Mouse (Mus musculus) kidney, postnatal 0 days (tissue): Measurements from ENCODE around the gene Elof1. TPM values are rescaled to one million over a fixed set of nuclear protein-coding genes. Genes with fewer than 3 reads are reported as not detected.

Experiments
- ATAC-seq: fragments of 200-750 bp; cut with Nextera tagmentation; replicated peaks from 2 replicates; pipeline ENCODE4 v1.8.0; 2017; ENCODE audit warnings: low read depth, moderate number of reproducible peaks, moderate TSS enrichment, moderate library complexity; ENCODE audit not compliant: low FRiP score
- DNase-seq: peaks from one replicate; pipeline ENCODE4 v3.0.0-alpha.2; 2016; ENCODE audit warnings: low spot score
- H3K27ac ChIP-seq: fragments of 300-500 bp; sonication (generic); 2 replicates; pipeline ENCODE4 v1.5.1; 2014; ENCODE audit warnings: mild to moderate bottlenecking
- H3K27me3 ChIP-seq: fragments of 300-500 bp; sonication (generic); 2 replicates; pipeline ENCODE4 v1.6.1; 2014; ENCODE audit warnings: low read length, mixed read lengths; ENCODE audit not compliant: insufficient read depth
- H3K36me3 ChIP-seq: fragments of 300-500 bp; sonication (generic); 2 replicates; pipeline ENCODE4 v1.6.1; 2014; ENCODE audit warnings: low read length, mixed read lengths; ENCODE audit not compliant: insufficient read depth
- H3K4me1 ChIP-seq: fragments of 300-500 bp; sonication (generic); replicated peaks from 2 replicates; pipeline ENCODE4 v1.6.1; 2014; ENCODE audit warnings: antibody characterized with exemption, low read length, mixed read lengths; ENCODE audit not compliant: insufficient read depth
- H3K4me2 ChIP-seq: fragments of 300-500 bp; sonication (generic); 2 replicates; pipeline ENCODE4 v1.6.1; 2014; ENCODE audit warnings: mild to moderate bottlenecking, low read length, moderate library complexity, mixed read lengths
- H3K4me3 ChIP-seq: fragments of 300-500 bp; sonication (generic); replicated peaks from 2 replicates; pipeline ENCODE4 v1.5.1; 2014; ENCODE audit warnings: low read depth, low read length
- H3K9ac ChIP-seq: fragments of 300-500 bp; sonication (generic); 2 replicates; pipeline ENCODE4 v1.6.1; 2014; ENCODE audit warnings: low read depth, low read length
- H3K9me3 ChIP-seq: fragments of 300-500 bp; sonication (generic); replicated peaks from 2 replicates; pipeline ENCODE4 v1.6.1; 2016; ENCODE audit warnings: low read length, inconsistent platforms, mixed read lengths
- CTCF ChIP-seq: IDR thresholded peaks from 2 replicates; pipeline ENCODE4 v1.5.1; 2016; ENCODE audit warnings: antibody characterized with exemption, low read depth, mild to moderate bottlenecking, moderate library complexity
- WGBS: fragments of 180-500 bp; shearing (Covaris S2); extraction: QIAGEN DNeasy Blood & Tissue Kit; methylation state at CpG from one replicate; pipeline ENCODE4 v1.1.7; 2014; 5-methylcytosine and 5-hydroxymethylcytosine counted together
- polyA plus RNA-seq: library from polyadenylated mRNA; unstranded; fragments of >200 nt; fragmentation: Nextera tagmentation; extraction: Ambion mirVana; gene quantifications from 2 replicates; pipeline ENCODE4 v1.2.1, GENCODE M21; 2015

The Elof1 gene
- polyA plus RNA-seq, 1 experiment from 2014 or later: 160 TPM

GRCm38 (mm10) chr9:22131226-22131981 lies 14.4 kb upstream of the Elof1 start:
- Histone ChIP-seq H3K36me3 (no peaks in the 10 kb centered on the region), H3K4me1 (peaks cover 9% of the 10 kb centered on the region; the same call in 1 of the 2 replicates), H3K9ac (peak overlapping the region; percentile 37; the same call in 1 of the 2 replicates), H3K4me2 (peak overlapping the region; percentile 65), H3K4me3 (peak overlapping the region; percentile 30), H3K27ac (no peak overlapping the region), H3K9me3 (no peaks in the 10 kb centered on the region), H3K27me3 (0 out of 2 replicates have a peak, but pooled peaks cover 4% of the 10 kb centered on the region)
- ATAC-seq (peak; percentile 65), DNase-seq (peak; percentile 52)
- no peak for TF ChIP-seq CTCF
- WGBS: 2% methylated on average over 35 of the region's 35 CpGs

- ATAC-seq: no peak
- no peaks in the 10 kb centered on the region for H3K27me3 ChIP-seq
- no peaks in the 10 kb centered on the region for H3K4me1 ChIP-seq
- no peaks in the 10 kb centered on the region for H3K9me3 ChIP-seq
- H3K27ac ChIP-seq: no peak overlapping the region
- DNase-seq: no peak
- no peak overlapping the region for H3K4me2 ChIP-seq
- WGBS: 86% methylated on average over 15 of the region's 15 CpGs
- no peak overlapping the region for H3K4me3 ChIP-seq
- H3K36me3 ChIP-seq: no peaks in the 10 kb centered on the region
- no peak overlapping the region for H3K9ac ChIP-seq
- TF ChIP-seq CTCF: no peak
Observed at GRCm38 (mm10) chr9:22125246-22126027, 8.5 kb upstream of the Elof1 start.

GRCm38 (mm10) chr9:22124169-22124568 lies 7.2 kb upstream of the Elof1 start:
- no peak for TF ChIP-seq CTCF
- DNase-seq (no peak), ATAC-seq (no peak)
- no peaks in the 10 kb centered on the region for H3K9me3 ChIP-seq
- H3K36me3 ChIP-seq: no peaks in the 10 kb centered on the region
- H3K9ac ChIP-seq: no peak overlapping the region
- no peaks in the 10 kb centered on the region for H3K27me3 ChIP-seq
- H3K4me3 ChIP-seq: no peak overlapping the region
- H3K4me1 ChIP-seq: no peaks in the 10 kb centered on the region
- no peak overlapping the region for H3K27ac ChIP-seq
- WGBS: 85% methylated on average over 3 of the region's 3 CpGs
- H3K4me2 ChIP-seq: no peak overlapping the region

GRCm38 (mm10) chr9:22123069-22123609 lies 6.2 kb upstream of the Elof1 start:
- ATAC-seq: no peak
- Histone ChIP-seq H3K4me1 (no peaks in the 10 kb centered on the region), H3K27ac (no peak overlapping the region), H3K27me3 (no peaks in the 10 kb centered on the region), H3K4me3 (no peak overlapping the region), H3K9ac (no peak overlapping the region), H3K4me2 (no peak overlapping the region), H3K36me3 (no peaks in the 10 kb centered on the region), H3K9me3 (no peaks in the 10 kb centered on the region)
- WGBS: 86% methylated on average over 7 of the region's 7 CpGs
- no peak for DNase-seq
- no peak for TF ChIP-seq CTCF

- TF ChIP-seq CTCF: no peak
- no peaks in the 10 kb centered on the region for H3K9me3 ChIP-seq
- H3K4me1 ChIP-seq: no peaks in the 10 kb centered on the region
- no peaks in the 10 kb centered on the region for H3K27me3 ChIP-seq
- H3K36me3 ChIP-seq: no peaks in the 10 kb centered on the region
- no peak overlapping the region for H3K9ac ChIP-seq
- WGBS: 76% methylated on average over 3 of the region's 3 CpGs
- no peak overlapping the region for H3K27ac ChIP-seq
- H3K4me2 ChIP-seq: no peak overlapping the region
- H3K4me3 ChIP-seq: no peak overlapping the region
- ATAC-seq (no peak), DNase-seq (no peak)
Observed at GRCm38 (mm10) chr9:22122005-22122404, 5.0 kb upstream of the Elof1 start.

- Histone ChIP-seq H3K9ac (no peak overlapping the region), H3K4me2 (no peak overlapping the region), H3K4me3 (no peak overlapping the region), H3K27me3 (no peaks in the 10 kb centered on the region), H3K9me3 (no peaks in the 10 kb centered on the region), H3K36me3 (no peaks in the 10 kb centered on the region), H3K4me1 (no peaks in the 10 kb centered on the region), H3K27ac (no peak overlapping the region)
- DNase-seq (no peak), ATAC-seq (no peak)
- no peak for TF ChIP-seq CTCF
Observed at GRCm38 (mm10) chr9:22121545-22121944, 4.6 kb upstream of the Elof1 start.
